Mouse (Mus musculus) liver, adult 2 months (tissue): ENCODE results near the gene Crybg1.

Experiments
- CTCF ChIP-seq: fragments of 200-500 bp; IDR thresholded peaks from 2 replicates; pipeline ENCODE4 v1.5.1; 2011; ENCODE audit warnings: low read depth, low read length, control low read depth
- POLR2A ChIP-seq: fragments of 200-500 bp; IDR thresholded peaks from 2 replicates; pipeline ENCODE4 v1.6.1; 2011; ENCODE audit warnings: low read length, control low read depth; ENCODE audit not compliant: insufficient read depth; ENCODE audit errors: extremely low read depth

- TF ChIP-seq POLR2A (no peak), CTCF (no peak)
These were observed 10.4 kb downstream of the Crybg1 start for GRCm38 (mm10) chr10:44138137-44138855.
